Mouse (Mus musculus) MEL (cell line): Measurements from ENCODE around the gene Olfr1278.

Experiments
- CHD1 ChIP-seq: IDR thresholded peaks from 2 replicates; pipeline ENCODE4 v1.6.1; 2012; ENCODE audit warnings: low read depth, mild to moderate bottlenecking, inconsistent platforms, low read length, improper control_type of control experiment
- CTCF ChIP-seq, 3 experiments: IDR thresholded peaks in 2 of 3; conservative IDR thresholded peaks in 1 of 3; 2 replicates each; pipeline ENCODE4 v1.5.1; 2011 to 2012; ENCODE audit warnings: low read length in 3 of 3, low read depth in 2 of 3, mild to moderate bottlenecking in 2 of 3, improper control_type of control experiment in 1 of 3, inconsistent platforms in 1 of 3, mixed read lengths in 1 of 3, moderate library complexity in 1 of 3; ENCODE audit not compliant: control insufficient read depth in 1 of 3, insufficient read depth in 1 of 3, poor library complexity in 1 of 3, severe bottlenecking in 1 of 3
- EP300 ChIP-seq, 2 experiments: IDR thresholded peaks; 2 replicates each; pipeline ENCODE4 v1.6.1; 2011; ENCODE audit warnings: improper control_type of control experiment in 2 of 2, low read length in 2 of 2, low read depth in 1 of 2, mild to moderate bottlenecking in 1 of 2
- GATA1 ChIP-seq: IDR thresholded peaks from 2 replicates; pipeline ENCODE4 v1.6.1; 2011; ENCODE audit warnings: low read depth, low read length, improper control_type of control experiment
- KAT2A ChIP-seq: conservative IDR thresholded peaks from 2 replicates; pipeline ENCODE4 v1.6.1; 2012; ENCODE audit warnings: low read depth, low read length, improper control_type of control experiment, inconsistent platforms
- MAZ ChIP-seq: IDR thresholded peaks from 2 replicates; pipeline ENCODE4 v1.6.1; 2012; ENCODE audit warnings: low read depth, mild to moderate bottlenecking, inconsistent platforms, low read length, improper control_type of control experiment
- POLR2A ChIP-seq, 2 experiments: IDR thresholded peaks; 2 replicates each; pipeline ENCODE4 v1.6.1; 2011 to 2012; ENCODE audit warnings: low read length in 2 of 2, mild to moderate bottlenecking in 2 of 2, control low read depth in 1 of 2, improper control_type of control experiment in 1 of 2, low read depth in 1 of 2, moderate library complexity in 1 of 2; ENCODE audit not compliant: control insufficient read depth in 1 of 2, insufficient read depth in 1 of 2, poor library complexity in 1 of 2
- SIN3A ChIP-seq: IDR thresholded peaks from 2 replicates; pipeline ENCODE4 v1.6.1; 2012; ENCODE audit warnings: low read length, improper control_type of control experiment, inconsistent platforms
- UBTF ChIP-seq: IDR thresholded peaks from 2 replicates; pipeline ENCODE4 v1.6.1; 2012; ENCODE audit warnings: low read depth, mild to moderate bottlenecking, inconsistent platforms, low read length, improper control_type of control experiment, moderate library complexity, borderline replicate concordance; ENCODE audit not compliant: insufficient read depth
- USF1 ChIP-seq: IDR thresholded peaks from 2 replicates; pipeline ENCODE4 v1.6.1; 2014; ENCODE audit warnings: low read depth, mild to moderate bottlenecking, inconsistent platforms, low read length, improper control_type of control experiment, moderate library complexity
- ZC3H11A ChIP-seq: IDR thresholded peaks from 2 replicates; pipeline ENCODE4 v1.6.1; 2012; ENCODE audit warnings: low read depth, mild to moderate bottlenecking, inconsistent platforms, low read length, improper control_type of control experiment
- ZMIZ1 ChIP-seq: IDR thresholded peaks from 2 replicates; pipeline ENCODE4 v1.6.1; 2012; ENCODE audit warnings: low read depth, mild to moderate bottlenecking, inconsistent platforms, low read length, improper control_type of control experiment, moderate library complexity

DNA sequence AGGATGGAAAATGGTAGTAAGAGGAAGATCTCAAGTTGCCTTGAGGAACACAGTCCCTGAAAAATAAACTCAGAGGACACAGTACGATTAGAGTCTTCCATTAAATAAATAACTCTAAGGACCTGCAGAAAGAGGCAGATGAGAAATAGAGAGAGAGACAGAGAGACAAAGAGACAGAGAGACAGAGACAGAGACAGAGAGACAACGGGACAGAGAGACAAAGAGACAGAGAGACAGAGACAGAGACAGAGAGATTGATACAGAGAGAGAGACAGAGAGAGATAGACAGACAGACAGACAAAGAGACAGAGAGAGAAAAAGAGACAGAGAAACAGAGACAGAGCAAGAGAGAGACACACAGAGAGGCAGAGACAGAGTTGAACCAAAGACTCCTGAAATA lies 46.0 kb downstream of the Olfr1278 start, which contains the start of gene Olfr1282:
- no peak for TF ChIP-seq CHD1
- no peak for TF ChIP-seq ZC3H11A
- TF ChIP-seq POLR2A (IDR thresholded peaks at IDR 0.05; ENCODE audit: control insufficient read depth in 1 of 2, insufficient read depth in 1 of 2, low read depth in 1 of 2, low read length in 2 of 2, poor library complexity in 1 of 2) = no peak
- no peak for TF ChIP-seq CTCF (IDR thresholded peaks at IDR 0.05 in 2 of 3, conservative IDR thresholded peaks at IDR 0.05 in 1 of 3; ENCODE audit: control insufficient read depth in 1 of 3, insufficient read depth in 1 of 3, low read depth in 2 of 3, low read length in 3 of 3, poor library complexity in 1 of 3, severe bottlenecking in 1 of 3)
- no peak for TF ChIP-seq SIN3A
- no peak for TF ChIP-seq EP300 (IDR thresholded peaks at IDR 0.05; ENCODE audit: low read depth in 1 of 2, low read length in 2 of 2)
- no peak for TF ChIP-seq UBTF
- TF ChIP-seq USF1 = no peak
- TF ChIP-seq GATA1 = no peak
- no peak for TF ChIP-seq MAZ
- TF ChIP-seq ZMIZ1 = no peak
- no peak for TF ChIP-seq KAT2A
